Mouse (Mus musculus): Measurements from ENCODE around the gene Hoxa13. TPM values are rescaled to one million over a fixed set of nuclear protein-coding genes. Genes with fewer than 3 reads are reported as not detected.

Hoxa13 gene
- total and polyA plus RNA-seq, 3 experiments = not detected

- TF ChIP-seq MXI1 (IDR thresholded peaks at IDR 0.05; ENCODE audit: low read depth, low read length) (no peak), NELFE (IDR thresholded peaks at IDR 0.05; ENCODE audit: low read depth, low read length) (no peak), RCOR1 (IDR thresholded peaks at IDR 0.05; ENCODE audit: low read depth, low read length) (no peak), UBTF (IDR thresholded peaks at IDR 0.05; ENCODE audit: borderline replicate concordance, insufficient read depth, low read depth, low read length) (no peak), MYC (IDR thresholded peaks at IDR 0.05; ENCODE audit: low read depth, low read length) (no peak), TCF12 (IDR thresholded peaks at IDR 0.05; ENCODE audit: low read depth, low read length) (no peak), MAZ (IDR thresholded peaks at IDR 0.05; ENCODE audit: low read depth, low read length) (no peak), E2F4 (IDR thresholded peaks at IDR 0.05; ENCODE audit: borderline replicate concordance, low read depth, low read length) (no peak), MAX (IDR thresholded peaks at IDR 0.05; ENCODE audit: low read length) (no peak), CTCF (IDR thresholded peaks at IDR 0.05 in 2 of 3, conservative IDR thresholded peaks at IDR 0.05 in 1 of 3; ENCODE audit: control insufficient read depth in 1 of 3, insufficient read depth in 1 of 3, low read depth in 2 of 3, low read length in 3 of 3, poor library complexity in 1 of 3, severe bottlenecking in 1 of 3) (no peak), ZKSCAN1 (IDR thresholded peaks at IDR 0.05; ENCODE audit: low read depth, low read length) (no peak), GATA1 (IDR thresholded peaks at IDR 0.05; ENCODE audit: low read depth, low read length) (no peak), ZC3H11A (IDR thresholded peaks at IDR 0.05; ENCODE audit: low read depth, low read length) (no peak), ELF1 (IDR thresholded peaks at IDR 0.05; ENCODE audit: low read depth, low read length) (no peak), TAL1 (IDR thresholded peaks at IDR 0.05; ENCODE audit: low read length) (no peak), ZMIZ1 (IDR thresholded peaks at IDR 0.05; ENCODE audit: low read depth, low read length) (no peak), RAD21 (IDR thresholded peaks at IDR 0.05; ENCODE audit: low read depth, low read length) (no peak), SMC3 (IDR thresholded peaks at IDR 0.05; ENCODE audit: low read depth, low read length) (no peak)
- Histone ChIP-seq H3K9me3 (replicated peaks; ENCODE audit: insufficient read depth, low read length) (no peaks in the 10 kb centered on the region), H3K4me1 (ENCODE audit: control insufficient read depth in 1 of 2, insufficient read depth in 2 of 2, low read length in 2 of 2) (no peaks in the 10 kb centered on the region), H3K79me2 (ENCODE audit: control insufficient read depth, insufficient read depth, low read length, poor library complexity) (no peaks in the 10 kb centered on the region), H3K4me3 (ENCODE audit: control insufficient read depth in 1 of 2, insufficient read depth in 1 of 2, low read depth in 2 of 2, low read length in 2 of 2) (no peak overlapping the region), H3K9ac (ENCODE audit: control insufficient read depth, low read depth, low read length, poor library complexity, severe bottlenecking) (no peak overlapping the region), H3K27ac (ENCODE audit: control insufficient read depth, low read depth, low read length) (no peak overlapping the region), H3K36me3 (ENCODE audit: control insufficient read depth in 1 of 2, insufficient read depth in 2 of 2, low read length in 2 of 2) (no peaks in the 10 kb centered on the region), H3K27me3 (ENCODE audit: control insufficient read depth in 1 of 2, insufficient read depth in 2 of 2, low read length in 2 of 2) (no peaks in the 10 kb centered on the region)
- no peak for DNase-seq (ENCODE audit: low read depth, low spot score)
Measured at GRCm38 (mm10) chr6:52216691-52217458, 43.8 kb downstream of the Hoxa13 start.

GRCm38 (mm10) chr6:52215771-52216535 is 44.7 kb downstream of the Hoxa13 start:
- no peak for DNase-seq (ENCODE audit: low read depth, low spot score)
- H3K4me1 ChIP-seq (ENCODE audit: control insufficient read depth in 1 of 2, insufficient read depth in 2 of 2, low read length in 2 of 2) = no peaks in the 10 kb centered on the region

More at GRCm38 (mm10) chr6:52215771-52216535, 44.7 kb downstream of the Hoxa13 start:
- TF ChIP-seq UBTF (IDR thresholded peaks at IDR 0.05; ENCODE audit: borderline replicate concordance, insufficient read depth, low read depth, low read length) (no peak), MXI1 (IDR thresholded peaks at IDR 0.05; ENCODE audit: low read depth, low read length) (no peak), MEF2A (IDR thresholded peaks at IDR 0.05; ENCODE audit: extremely low read depth, insufficient replicate concordance, low read depth, low read length, poor library complexity, severe bottlenecking) (no peak), SMC3 (IDR thresholded peaks at IDR 0.05; ENCODE audit: low read depth, low read length) (no peak), POLR2AphosphoS2 (IDR thresholded peaks at IDR 0.05; ENCODE audit: low read length) (no peak), MAX (IDR thresholded peaks at IDR 0.05; ENCODE audit: low read length) (no peak), POLR2AphosphoS5 (IDR thresholded peaks at IDR 0.05; ENCODE audit: borderline replicate concordance, low read depth, low read length) (no peak), MYB (IDR thresholded peaks at IDR 0.05; ENCODE audit: low read depth, low read length) (no peak), GATA1 (IDR thresholded peaks at IDR 0.05; ENCODE audit: low read depth, low read length) (no peak), CHD2 (IDR thresholded peaks at IDR 0.05; ENCODE audit: low read length) (no peak), MAFK (IDR thresholded peaks at IDR 0.05; ENCODE audit: borderline replicate concordance, low read depth, low read length) (no peak), USF2 (IDR thresholded peaks at IDR 0.05; ENCODE audit: borderline replicate concordance in 1 of 2, insufficient read depth in 1 of 2, low read depth in 1 of 2, low read length in 2 of 2) (no peak), RAD21 (IDR thresholded peaks at IDR 0.05; ENCODE audit: low read depth, low read length) (no peak), CHD1 (IDR thresholded peaks at IDR 0.05; ENCODE audit: low read depth, low read length) (no peak)
- H3K4me3 ChIP-seq (ENCODE audit: control insufficient read depth in 1 of 2, insufficient read depth in 1 of 2, low read depth in 2 of 2, low read length in 2 of 2) = no peak overlapping the region
- no peaks in the 10 kb centered on the region for H3K36me3 ChIP-seq (ENCODE audit: control insufficient read depth in 1 of 2, insufficient read depth in 2 of 2, low read length in 2 of 2)
- no peak overlapping the region for H3K27ac ChIP-seq (ENCODE audit: control insufficient read depth, low read depth, low read length)
- no peaks in the 10 kb centered on the region for H3K9me3 ChIP-seq (replicated peaks; ENCODE audit: insufficient read depth, low read length)
- H3K79me2 ChIP-seq (ENCODE audit: control insufficient read depth, insufficient read depth, low read length, poor library complexity) = no peaks in the 10 kb centered on the region
- no peak overlapping the region for H3K9ac ChIP-seq (ENCODE audit: control insufficient read depth, low read depth, low read length, poor library complexity, severe bottlenecking)
- no peaks in the 10 kb centered on the region for H3K27me3 ChIP-seq (ENCODE audit: control insufficient read depth in 1 of 2, insufficient read depth in 2 of 2, low read length in 2 of 2)
